Mouse (Mus musculus): ENCODE measurements at regions not wholly inside any gene's neighbourhood (a gene's known extent, or its start where the extent isn't known, plus 50 kb on each side); places are given as distances from the start of the nearest gene placed in this dataset.

- Histone ChIP-seq H3K4me1 (ENCODE audit: control insufficient read depth, insufficient read depth, low read depth, low read length) (peaks cover 2% of the 10 kb centered on the region; the same call in 1 of the 2 replicates), H3K27me3 (replicated peaks; ENCODE audit: control insufficient read depth, insufficient read depth, low read length) (no peaks in the 10 kb centered on the region), H3K27ac (ENCODE audit: low read depth, low read length) (no peak overlapping the region), H3K9me3 (ENCODE audit: control insufficient read depth, low read length) (no peaks in the 10 kb centered on the region), H3K4me2 (ENCODE audit: low read length) (no peak overlapping the region), H3K36me3 (ENCODE audit: control insufficient read depth, insufficient read depth, low read length) (no peaks in the 10 kb centered on the region), H3K4me3 (ENCODE audit: low read length) (no peak overlapping the region), H3K9ac (ENCODE audit: low read depth, low read length) (no peak overlapping the region)
- WGBS: 74% methylated on average over 6 of the region's 6 CpGs
- ATAC-seq: peak; percentile 11; the same call in 1 of the 2 replicates
Measured at GRCm38 (mm10) chr16:64682360-64682759, 80.2 kb upstream of the Csnka2ip start.

DNA sequence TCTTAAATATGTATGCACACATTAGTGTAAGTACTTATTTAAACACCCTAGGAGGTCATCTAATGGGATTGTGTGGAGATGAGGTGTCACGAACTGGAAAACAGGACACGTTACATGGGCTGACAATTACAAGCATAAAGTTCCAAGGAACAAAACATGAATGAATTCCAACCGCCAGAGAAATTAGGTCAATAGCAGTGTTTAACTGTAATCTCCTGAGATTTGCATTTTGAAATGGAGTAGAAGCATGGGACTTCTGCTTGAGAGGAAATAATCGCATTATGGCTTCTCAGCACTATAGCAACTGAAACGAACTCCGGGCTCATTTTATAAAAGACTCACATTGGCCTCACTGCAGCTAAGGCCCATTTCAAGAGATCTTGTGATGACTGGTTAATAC is 79.7 kb upstream of the Csnka2ip start:
- no peaks in the 10 kb centered on the region for H3K9me3 ChIP-seq (ENCODE audit: control insufficient read depth, low read length)
- ATAC-seq: peak; percentile 63
- 52% methylated on average over 6 of the region's 6 CpGs for WGBS

DNA sequence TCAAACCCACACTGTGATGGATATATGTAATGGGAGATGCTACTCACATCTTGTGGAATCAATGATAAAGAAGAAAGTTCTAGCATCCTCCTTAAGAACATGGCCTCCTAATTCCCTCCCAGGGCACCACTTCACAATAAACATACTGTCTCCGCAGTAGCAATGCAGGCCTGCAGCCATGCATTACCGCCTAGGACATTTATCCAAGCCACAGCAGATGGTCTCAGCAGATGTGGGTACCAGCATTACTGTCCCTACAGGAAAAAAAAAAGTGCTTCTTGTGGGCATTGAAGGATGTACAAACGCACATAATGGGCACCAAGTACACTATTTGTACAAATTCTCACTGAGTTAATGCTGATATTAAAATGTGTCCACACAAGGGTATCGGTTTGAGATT is 78.6 kb upstream of the Csnka2ip start:
- Histone ChIP-seq H3K9me3 (ENCODE audit: control insufficient read depth, low read length) (no peaks in the 10 kb centered on the region), H3K4me2 (ENCODE audit: low read length) (no peak overlapping the region), H3K4me3 (ENCODE audit: low read length) (no peak overlapping the region), H3K9ac (ENCODE audit: low read depth, low read length) (no peak overlapping the region), H3K4me1 (ENCODE audit: control insufficient read depth, insufficient read depth, low read depth, low read length) (peaks cover 2% of the 10 kb centered on the region; the same call in 1 of the 2 replicates), H3K27me3 (replicated peaks; ENCODE audit: control insufficient read depth, insufficient read depth, low read length) (no peaks in the 10 kb centered on the region), H3K27ac (ENCODE audit: low read depth, low read length) (no peak overlapping the region), H3K36me3 (ENCODE audit: control insufficient read depth, insufficient read depth, low read length) (no peaks in the 10 kb centered on the region)
- 66% methylated on average over 4 of the region's 4 CpGs for WGBS
- ATAC-seq: peak; percentile 57; the same call in 1 of the 2 replicates

More for the DNA sequence above, 79.7 kb upstream of the Csnka2ip start:
- H3K27me3 ChIP-seq (replicated peaks; ENCODE audit: control insufficient read depth, insufficient read depth, low read length): no peaks in the 10 kb centered on the region
- no peak overlapping the region for H3K9ac ChIP-seq (ENCODE audit: low read depth, low read length)
- no peak overlapping the region for H3K27ac ChIP-seq (ENCODE audit: low read depth, low read length)
- no peaks in the 10 kb centered on the region for H3K36me3 ChIP-seq (ENCODE audit: control insufficient read depth, insufficient read depth, low read length)
- H3K4me3 ChIP-seq (ENCODE audit: low read length): no peak overlapping the region
- no peak overlapping the region for H3K4me2 ChIP-seq (ENCODE audit: low read length)
- peaks cover 2% of the 10 kb centered on the region; the same call in 1 of the 2 replicates for H3K4me1 ChIP-seq (ENCODE audit: control insufficient read depth, insufficient read depth, low read depth, low read length)

DNA sequence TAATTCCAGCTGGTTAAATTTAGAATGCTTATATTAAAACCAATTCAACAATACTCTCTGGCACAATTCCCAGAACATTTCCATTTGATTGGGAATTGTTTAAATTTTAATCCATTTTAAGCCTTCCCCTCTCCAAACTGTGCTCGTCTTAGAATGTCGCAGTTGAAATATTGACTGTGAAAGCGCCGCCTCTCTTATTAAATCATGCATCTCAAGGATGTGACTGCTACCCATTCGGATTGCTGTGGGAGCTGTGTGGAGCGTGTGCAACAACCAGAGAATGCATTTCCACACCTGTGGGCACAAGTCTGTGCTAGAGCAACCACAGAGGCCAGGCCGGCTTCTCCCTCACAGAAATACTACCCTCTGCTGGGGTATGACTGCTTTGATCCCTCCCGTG is 75.1 kb upstream of the Csnka2ip start:
- Histone ChIP-seq H3K4me2 (ENCODE audit: low read length) (no peak overlapping the region), H3K4me1 (ENCODE audit: control insufficient read depth, insufficient read depth, low read depth, low read length) (peaks cover 2% of the 10 kb centered on the region; the same call in 1 of the 2 replicates), H3K27ac (ENCODE audit: low read depth, low read length) (peak overlapping the region; percentile 17; the same call in 1 of the 2 replicates), H3K27me3 (replicated peaks; ENCODE audit: control insufficient read depth, insufficient read depth, low read length) (no peaks in the 10 kb centered on the region), H3K9me3 (ENCODE audit: control insufficient read depth, low read length) (no peaks in the 10 kb centered on the region), H3K9ac (ENCODE audit: low read depth, low read length) (no peak overlapping the region), H3K4me3 (ENCODE audit: low read length) (no peak overlapping the region), H3K36me3 (ENCODE audit: control insufficient read depth, insufficient read depth, low read length) (no peaks in the 10 kb centered on the region)
- 57% methylated on average over 8 of the region's 8 CpGs for WGBS
- 0 out of 2 replicates have a peak, but pooled peaks have one; percentile 35 for ATAC-seq

GRCm38 (mm10) chr16:64676865-64677264 is 74.7 kb upstream of the Csnka2ip start:
- no peaks in the 10 kb centered on the region for H3K36me3 ChIP-seq (ENCODE audit: control insufficient read depth, insufficient read depth, low read length)
- ATAC-seq: peak; percentile 69
- H3K9me3 ChIP-seq (ENCODE audit: control insufficient read depth, low read length): no peaks in the 10 kb centered on the region
- no peak overlapping the region for H3K27ac ChIP-seq (ENCODE audit: low read depth, low read length)
- H3K4me1 ChIP-seq (ENCODE audit: control insufficient read depth, insufficient read depth, low read depth, low read length): peaks cover 2% of the 10 kb centered on the region; the same call in 1 of the 2 replicates
- H3K9ac ChIP-seq (ENCODE audit: low read depth, low read length): no peak overlapping the region
- no peak overlapping the region for H3K4me3 ChIP-seq (ENCODE audit: low read length)
- H3K27me3 ChIP-seq (replicated peaks; ENCODE audit: control insufficient read depth, insufficient read depth, low read length): no peaks in the 10 kb centered on the region
- H3K4me2 ChIP-seq (ENCODE audit: low read length): no peak overlapping the region
- 60% methylated on average over 3 of the region's 3 CpGs for WGBS

DNA sequence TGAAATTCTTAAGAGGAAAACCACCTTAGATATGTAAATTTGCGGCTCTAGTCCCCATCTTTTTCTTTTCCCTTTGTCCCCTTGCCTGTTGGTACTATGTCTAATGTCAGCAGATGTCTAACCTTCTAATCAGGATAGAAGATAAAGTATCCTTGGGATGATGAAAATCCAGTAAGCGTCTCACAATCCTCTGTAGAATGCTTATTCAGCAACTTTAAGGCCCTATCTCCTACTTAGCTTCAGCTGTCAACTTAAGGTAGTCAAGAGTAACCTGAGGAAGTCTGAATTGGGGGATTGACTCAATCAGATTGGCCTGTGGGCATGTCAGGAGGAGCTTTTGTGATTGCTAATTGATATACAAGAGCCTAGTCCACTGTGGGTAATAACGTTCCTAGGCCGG is 64.7 kb upstream of the Csnka2ip start:
- no peak for ATAC-seq
- no peaks in the 10 kb centered on the region for H3K9me3 ChIP-seq (ENCODE audit: control insufficient read depth, low read length)
- H3K36me3 ChIP-seq (ENCODE audit: control insufficient read depth, insufficient read depth, low read length): no peaks in the 10 kb centered on the region
- H3K4me3 ChIP-seq (ENCODE audit: low read length): no peak overlapping the region
- H3K9ac ChIP-seq (ENCODE audit: low read depth, low read length): no peak overlapping the region
- H3K27ac ChIP-seq (ENCODE audit: low read depth, low read length): no peak overlapping the region
- WGBS: 96% methylated on average over 4 of the region's 4 CpGs
- no peak overlapping the region for H3K4me2 ChIP-seq (ENCODE audit: low read length)
- no peaks in the 10 kb centered on the region for H3K27me3 ChIP-seq (replicated peaks; ENCODE audit: control insufficient read depth, insufficient read depth, low read length)
- no peaks in the 10 kb centered on the region for H3K4me1 ChIP-seq (ENCODE audit: control insufficient read depth, insufficient read depth, low read depth, low read length)
